Mouse (Mus musculus) liver, embryonic 14.5 days (tissue): Measurements from ENCODE around the gene Trim62. TPM values are rescaled to one million over a fixed set of nuclear protein-coding genes. Genes with fewer than 3 reads are reported as not detected.
"Not testable (repeated sequence)": the region's sequence is repeated elsewhere in the genome, so short reads cannot be mapped to it uniquely, and the experiment has no call there.

Source experiments
- ATAC-seq: fragments of 200-750 bp; cut with Nextera tagmentation; 2 replicates; pipeline ENCODE4 v1.8.0; 2017; ENCODE audit warnings: moderate number of reproducible peaks, mild to moderate bottlenecking, moderate library complexity; ENCODE audit not compliant: insufficient read depth
- DNase-seq, 3 experiments: peaks; one replicate each; pipeline ENCODE4 v3.0.0-alpha.2; 2012 to 2013; ENCODE audit warnings: low read depth in 3 of 3, low spot score in 3 of 3
- H3K27ac ChIP-seq: fragments of 300-500 bp; sonication (generic); 2 replicates; pipeline ENCODE4 v1.5.1; 2014; ENCODE audit warnings: moderate library complexity, mild to moderate bottlenecking, control low read depth, inconsistent platforms
- H3K27me3 ChIP-seq: fragments of 300-500 bp; sonication (generic); 2 replicates; pipeline ENCODE4 v1.6.1; 2014; ENCODE audit warnings: mild to moderate bottlenecking, low read length, moderate library complexity; ENCODE audit not compliant: control insufficient read depth, insufficient read depth
- H3K36me3 ChIP-seq: fragments of 300-500 bp; sonication (generic); replicated peaks from 2 replicates; pipeline ENCODE4 v1.6.1; 2014; ENCODE audit warnings: low read depth; ENCODE audit not compliant: control insufficient read depth, insufficient read depth
- H3K4me1 ChIP-seq, 2 experiments: fragments of 200-500 bp in 1 of 2; fragments of 300-500 bp in 1 of 2; sonication (generic) in 1 of 2; replicated peaks; 2 replicates each; pipeline ENCODE4 v1.6.1; 2012 to 2014; ENCODE audit warnings: antibody characterized with exemption in 1 of 2, inconsistent platforms in 1 of 2, low read length in 1 of 2; ENCODE audit not compliant: control insufficient read depth in 2 of 2, insufficient read depth in 2 of 2
- H3K4me2 ChIP-seq: fragments of 300-500 bp; sonication (generic); 2 replicates; pipeline ENCODE4 v1.6.1; 2014; ENCODE audit warnings: low read depth, mild to moderate bottlenecking, control low read depth, moderate library complexity
- H3K4me3 ChIP-seq, 2 experiments: fragments of 200-500 bp in 1 of 2; fragments of 300-500 bp in 1 of 2; sonication (generic) in 1 of 2; 2 replicates each; pipeline ENCODE4 v1.5.1; 2012 to 2014; ENCODE audit warnings: low read depth in 2 of 2, low read length in 2 of 2, mild to moderate bottlenecking in 2 of 2, control low read depth in 1 of 2, inconsistent platforms in 1 of 2, moderate library complexity in 1 of 2; ENCODE audit not compliant: insufficient read depth in 1 of 2
- H3K9ac ChIP-seq: fragments of 300-500 bp; sonication (generic); replicated peaks from 2 replicates; pipeline ENCODE4 v1.6.1; 2014; ENCODE audit warnings: mild to moderate bottlenecking, control low read depth, moderate library complexity
- H3K9me3 ChIP-seq: fragments of 300-500 bp; sonication (generic); 2 replicates; pipeline ENCODE4 v1.6.1; 2016; ENCODE audit warnings: low read length, mixed read lengths; ENCODE audit not compliant: control insufficient read depth
- CTCF ChIP-seq: IDR thresholded peaks from 2 replicates; pipeline ENCODE4 v1.5.1; 2016; ENCODE audit warnings: antibody characterized with exemption, low read depth, control low read depth
- EP300 ChIP-seq: IDR thresholded peaks from 2 replicates; pipeline ENCODE4 v1.6.1; 2016; ENCODE audit warnings: antibody characterized with exemption, low read depth
- WGBS: fragments of 180-500 bp; shearing (Covaris S2); extraction: QIAGEN DNeasy Blood & Tissue Kit; methylation state at CpG from one replicate; pipeline ENCODE4 v1.1.7; 2014; ENCODE audit not compliant: insufficient replicate concordance; 5-methylcytosine and 5-hydroxymethylcytosine counted together
- polyA plus RNA-seq, 2 experiments: library from polyadenylated mRNA; depleted of rRNA in 1 of 2; stranded (reverse) in 1 of 2; unstranded in 1 of 2; fragments of >200 nt; fragmentation: Nextera tagmentation in 1 of 2; extraction: Ambion mirVana in 1 of 2; gene quantifications; 2 replicates each; pipeline versions ENCODE4 v1.2.1 to v1.2.3; 2012 to 2014

Trim62 gene
- polyA plus RNA-seq, 2 experiments, result 0.25 to 0.30 TPM

DNA sequence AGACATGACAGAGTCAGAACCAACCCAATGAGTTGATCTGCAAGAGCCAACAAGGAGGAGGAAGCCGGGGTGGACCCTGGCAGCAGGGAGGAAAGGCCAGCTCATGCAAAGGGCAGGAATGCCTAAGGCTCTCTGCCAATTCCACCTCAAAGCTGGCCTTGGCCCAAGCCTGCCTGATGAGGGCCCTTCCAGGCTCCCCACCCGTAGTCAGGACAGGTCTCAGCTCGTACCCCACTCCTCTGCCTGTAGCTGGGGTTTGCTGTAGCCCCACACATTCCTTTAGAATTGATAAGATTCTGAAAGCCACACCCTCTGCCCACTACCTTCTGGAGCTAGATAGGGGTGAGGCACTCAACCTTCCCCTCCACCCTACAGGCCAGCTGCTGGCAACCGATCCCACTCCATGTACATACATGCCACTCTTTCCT, 27.8 kb upstream of the Trim62 start:
- 18% methylated on average over 4 of the region's 4 CpGs for WGBS
- Histone ChIP-seq H3K36me3 (no peaks in the 10 kb centered on the region), H3K9ac (peak overlapping the region; percentile 52), H3K27ac (peak overlapping the region; percentile 79), H3K9me3 (no peaks in the 10 kb centered on the region; the same call in 1 of the 2 replicates), H3K4me2 (peak overlapping the region; percentile 51), H3K4me1 (peaks cover 35 to 43% of the 10 kb centered on the region in 2 experiments), H3K4me3 (peak overlapping the region in 1 of 2 experiments; percentile 14; a peak in 1 of 4 replicates), H3K27me3 (no peaks in the 10 kb centered on the region)
- DNase-seq (peak; percentile 59 to 73 (median 68)), ATAC-seq (peak; percentile 93)
- TF ChIP-seq CTCF (0 out of 2 replicates have a peak, but pooled peaks have one; percentile 8), EP300 (peak; percentile 71)

DNA sequence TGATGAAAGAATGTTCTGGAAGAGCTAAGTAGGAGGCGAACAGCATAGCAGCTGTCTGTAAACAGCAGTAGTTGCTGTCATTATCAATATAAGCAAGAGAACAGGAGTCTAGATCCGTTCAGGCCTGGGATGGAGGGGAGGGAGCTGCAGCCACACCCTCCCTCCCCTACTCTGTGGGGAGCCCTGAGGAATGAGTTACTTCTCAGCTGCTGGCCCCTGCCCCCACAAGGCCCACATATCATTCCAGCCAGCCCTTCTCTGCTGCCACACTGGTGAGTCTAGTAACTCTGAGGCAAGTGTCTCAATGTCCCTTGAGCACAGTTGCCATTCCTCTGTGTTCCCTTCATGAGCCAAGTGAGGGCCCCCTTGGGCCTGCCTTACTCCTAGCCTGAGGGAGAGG, 26.2 kb upstream of the Trim62 start:
- Histone ChIP-seq H3K4me1 (peaks cover 34 to 42% of the 10 kb centered on the region in 2 experiments), H3K36me3 (no peaks in the 10 kb centered on the region), H3K4me2 (peak overlapping the region; percentile 25), H3K4me3 (no peak overlapping the region), H3K27ac (peak overlapping the region; percentile 79), H3K9ac (peak overlapping the region; percentile 44), H3K27me3 (no peaks in the 10 kb centered on the region), H3K9me3 (no peaks in the 10 kb centered on the region; the same call in 1 of the 2 replicates)
- 16% methylated on average over 2 of the region's 2 CpGs for WGBS
- TF ChIP-seq EP300 (peak; percentile 44), CTCF (0 out of 2 replicates have a peak, but pooled peaks have one; percentile 13)
- peak; percentile 77 for ATAC-seq
- DNase-seq, result peak; percentile 32 to 53 (median 48)

DNA sequence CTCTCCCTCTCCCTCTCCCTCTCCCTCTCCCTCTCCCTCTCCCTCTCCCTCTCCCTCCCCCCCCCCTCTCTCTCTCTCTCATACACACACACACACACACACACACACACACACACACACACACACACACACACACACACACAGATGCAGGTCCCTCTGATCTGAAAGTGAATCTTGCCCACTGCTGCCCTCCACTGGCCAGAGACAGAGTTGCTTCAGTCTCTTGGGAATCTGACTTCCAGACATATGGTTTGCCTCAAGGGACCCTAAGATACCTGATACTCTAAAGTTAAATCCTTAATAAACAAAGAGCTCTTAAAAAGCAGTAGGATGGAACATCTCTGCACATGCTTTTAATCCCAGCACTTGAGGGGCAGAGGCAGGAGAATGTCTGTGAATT, 25.2 kb upstream of the Trim62 start:
- not testable (repeated sequence) for H3K4me3 ChIP-seq, H3K27ac ChIP-seq, H3K9ac ChIP-seq, H3K4me2 ChIP-seq, ATAC-seq, H3K9me3 ChIP-seq, H3K27me3 ChIP-seq, H3K36me3 ChIP-seq
- H3K4me1 ChIP-seq, result peaks cover 32 to 39% of the 10 kb centered on the region in 2 experiments
- TF ChIP-seq CTCF, result peak; percentile 84
- peak; percentile 49 to 66 (median 57) for DNase-seq

DNA sequence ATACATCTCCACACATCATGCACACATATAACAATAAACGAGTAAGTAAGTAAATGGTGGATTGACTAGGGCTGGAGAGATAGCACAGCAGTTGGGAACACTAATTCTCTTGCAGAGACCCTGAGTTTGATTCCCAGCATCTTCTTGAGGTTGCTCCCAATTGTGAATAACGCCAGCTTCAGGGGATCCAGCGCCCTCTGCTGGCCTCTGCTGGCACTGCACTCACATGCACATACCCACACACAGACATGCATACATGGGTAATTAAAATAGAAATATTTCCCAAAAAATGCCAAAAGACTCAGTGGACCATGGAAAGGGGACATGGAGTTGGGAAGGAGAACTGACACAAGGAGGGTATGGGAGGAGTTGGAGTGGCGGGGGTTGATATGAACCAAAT, 24.5 kb upstream of the Trim62 start:
- H3K36me3 ChIP-seq, result no peaks in the 10 kb centered on the region
- no peaks in the 10 kb centered on the region for H3K27me3 ChIP-seq
- no peak overlapping the region for H3K9ac ChIP-seq
- H3K9me3 ChIP-seq, result no peaks in the 10 kb centered on the region; the same call in 1 of the 2 replicates
- H3K4me1 ChIP-seq, result peaks cover 32 to 39% of the 10 kb centered on the region in 2 experiments
- TF ChIP-seq CTCF (peak; percentile 74), EP300 (no peak)
- ATAC-seq (no peak), DNase-seq (no peak)
- H3K4me3 ChIP-seq, result no peak overlapping the region
- 64% methylated on average over 4 of the region's 4 CpGs for WGBS
- no peak overlapping the region for H3K4me2 ChIP-seq
- no peak overlapping the region for H3K27ac ChIP-seq

DNA sequence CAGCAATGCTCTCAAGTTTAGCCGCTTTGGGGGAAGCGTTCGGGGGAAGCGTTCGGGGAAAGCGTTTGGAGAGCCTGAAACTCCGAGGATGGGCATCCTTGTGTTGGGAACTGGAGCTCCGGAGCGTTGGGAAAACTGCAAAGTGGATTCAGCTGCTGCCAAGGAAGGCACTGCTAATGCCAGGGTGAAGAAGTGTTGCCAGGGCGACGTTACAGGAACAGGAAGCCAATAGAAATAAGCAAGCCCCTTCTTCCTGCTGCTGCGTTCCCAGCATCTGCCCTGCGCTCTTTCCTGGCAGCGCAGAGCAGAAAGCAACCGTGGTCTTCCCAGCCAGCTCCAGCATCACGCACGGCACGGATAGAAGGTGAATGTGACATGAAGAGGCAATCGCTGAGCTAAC, 10.4 kb upstream of the Trim62 start:
- H3K4me3 ChIP-seq, result no peak overlapping the region
- no peak for TF ChIP-seq EP300
- TF ChIP-seq CTCF, result no peak
- no peak overlapping the region for H3K4me2 ChIP-seq
- WGBS, result 33% methylated on average over 19 of the region's 19 CpGs
- H3K36me3 ChIP-seq, result no peaks in the 10 kb centered on the region
- no peak for DNase-seq
- H3K27me3 ChIP-seq, result no peaks in the 10 kb centered on the region; the same call in 1 of the 2 replicates
- H3K9ac ChIP-seq, result no peak overlapping the region
- no peaks in the 10 kb centered on the region for H3K4me1 ChIP-seq
- ATAC-seq, result no peak
- H3K27ac ChIP-seq, result no peak overlapping the region
- H3K9me3 ChIP-seq, result no peaks in the 10 kb centered on the region
